Mouse (Mus musculus) 3134 (cell line): ENCODE measurements around the gene Shld1.

Experiments used
- DNase-seq: peaks from one replicate; pipeline ENCODE4 v3.0.0-alpha.2; 2011; ENCODE audit warnings: low spot score; ENCODE audit not compliant: insufficient read length; ENCODE audit errors: extremely low read depth

The Shld1 gene

GRCm38 (mm10) chr2:132686756-132687737, at the start of gene Shld1:
Gene Shld1 (plus strand): TSS chr2:132686931.
- peak; percentile 90 for DNase-seq

GRCm38 (mm10) chr2:132638306-132638705, 48.4 kb upstream of the Shld1 start:
- DNase-seq: no peak

- DNase-seq: no peak
Measured at GRCm38 (mm10) chr2:132639337-132639736, 47.4 kb upstream of the Shld1 start.

GRCm38 (mm10) chr2:132641196-132641595, 45.5 kb upstream of the Shld1 start:
- DNase-seq: no peak

GRCm38 (mm10) chr2:132643161-132643560, 43.6 kb upstream of the Shld1 start:
- DNase-seq: no peak

GRCm38 (mm10) chr2:132646856-132647745, 39.6 kb upstream of the Shld1 start:
- DNase-seq: no peak

- DNase-seq: no peak
Measured at GRCm38 (mm10) chr2:132649352-132649870, 37.3 kb upstream of the Shld1 start.

- no peak for DNase-seq
Measured at GRCm38 (mm10) chr2:132650546-132650945, 36.2 kb upstream of the Shld1 start.

- no peak for DNase-seq
Measured at GRCm38 (mm10) chr2:132652476-132652875, 34.3 kb upstream of the Shld1 start.

GRCm38 (mm10) chr2:132654834-132655495, 31.8 kb upstream of the Shld1 start:
- DNase-seq: no peak

GRCm38 (mm10) chr2:132657186-132657585, 29.5 kb upstream of the Shld1 start:
- DNase-seq: no peak

GRCm38 (mm10) chr2:132658412-132659120, 28.2 kb upstream of the Shld1 start:
- DNase-seq: no peak

GRCm38 (mm10) chr2:132669091-132669490, 17.6 kb upstream of the Shld1 start:
- DNase-seq: no peak

GRCm38 (mm10) chr2:132670290-132670689, 16.4 kb upstream of the Shld1 start:
- no peak for DNase-seq

GRCm38 (mm10) chr2:132672121-132672520, 14.6 kb upstream of the Shld1 start:
- DNase-seq: no peak

- no peak for DNase-seq
Measured at GRCm38 (mm10) chr2:132676111-132676510, 10.6 kb upstream of the Shld1 start.

GRCm38 (mm10) chr2:132685001-132685400, 1.7 kb upstream of the Shld1 start:
- DNase-seq: no peak

- DNase-seq: no peak
Measured at GRCm38 (mm10) chr2:132688611-132689021, 1.9 kb downstream of the Shld1 start.

- DNase-seq: no peak
Measured at GRCm38 (mm10) chr2:132689188-132689568, 2.4 kb downstream of the Shld1 start.
